ENCODE assay signal across 18 mouse cellular contexts in the genomic region with DNA sequence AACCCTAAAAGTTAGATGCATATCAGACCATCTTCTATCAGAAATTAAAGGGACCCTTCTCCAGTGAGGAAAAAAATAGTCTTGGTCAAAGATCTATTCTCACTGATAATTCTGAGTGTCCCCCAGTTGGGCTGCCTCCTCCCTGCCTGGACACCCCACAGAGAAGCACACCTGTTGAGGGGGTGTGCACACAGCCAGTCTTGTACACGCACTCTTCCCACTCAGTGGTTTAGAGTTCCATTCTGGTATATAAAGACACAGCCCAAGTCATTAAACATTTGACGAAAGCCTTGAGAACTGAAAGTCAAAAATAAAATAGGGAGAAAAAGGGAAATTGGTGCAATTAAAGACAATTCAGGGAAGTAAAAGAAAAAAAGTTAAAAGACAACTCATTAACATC. TPM values are rescaled to one million over a fixed set of nuclear protein-coding genes. Genes with fewer than 3 reads are reported as not detected.
"Had no signal": no experiment of that assay in that cellular context is flagged by ENCODE, and none has a peak within 500 bp of the region (broad histone marks: within the 10 kb centered on the region; RNA-seq: fewer than 3 reads in every experiment).

No protein-coding gene starts in this region.

- H3K9me3 ChIP-seq: neural tube, embryonic 12.5 days; neural tube, embryonic 13.5 days; neural tube, embryonic 15.5 days; stomach, embryonic 15.5 days had no signal

- H3K4me3 ChIP-seq: neural tube, embryonic 12.5 days; neural tube, embryonic 13.5 days; neural tube, embryonic 15.5 days; stomach, embryonic 15.5 days had no signal

- H3K9ac ChIP-seq: neural tube, embryonic 12.5 days; neural tube, embryonic 13.5 days; neural tube, embryonic 15.5 days; stomach, embryonic 15.5 days had no signal

- H3K4me2 ChIP-seq: neural tube, embryonic 12.5 days; neural tube, embryonic 13.5 days; neural tube, embryonic 15.5 days; stomach, embryonic 15.5 days had no signal

- H3K27ac ChIP-seq: neural tube, embryonic 12.5 days; neural tube, embryonic 13.5 days; neural tube, embryonic 15.5 days; stomach, embryonic 15.5 days had no signal

- H3K27me3 ChIP-seq: neural tube, embryonic 12.5 days; neural tube, embryonic 13.5 days; neural tube, embryonic 15.5 days; stomach, embryonic 15.5 days had no signal

- H3K4me1 ChIP-seq: neural tube, embryonic 12.5 days; neural tube, embryonic 13.5 days; neural tube, embryonic 15.5 days; stomach, embryonic 15.5 days had no signal

- H3K36me3 ChIP-seq: neural tube, embryonic 12.5 days; neural tube, embryonic 13.5 days; neural tube, embryonic 15.5 days; stomach, embryonic 15.5 days had no signal

- DNase-seq: retina, postnatal 1 day; right cerebral cortex, adult 18-20 months; right cerebral cortex, postnatal 14 days; right cerebral cortex, postnatal 25 days; right cerebral cortex, postnatal 4 days; spleen, adult 18-20 months; thymus, adult 18-20 months; thymus, adult 2 months; thymus, postnatal 14 days; thymus, postnatal 25 days; thymus, postnatal 36 days; thymus, postnatal 4 days had no signal

RNA-seq across cellular contexts. Expression of gene Barx2, which starts 30.9 kb away (rescaled TPM):
- polyA plus RNA-seq: neural tube, embryonic 13.5 days; neural tube, embryonic 14.5 days; spleen, adult 2 months had no signal
